Mouse (Mus musculus) olfactory bulb, adult 2 months (tissue): ENCODE measurements around the gene 2010300C02Rik. TPM values are rescaled to one million over a fixed set of nuclear protein-coding genes. Genes with fewer than 3 reads are reported as not detected.

Experiments used
- H3K27ac ChIP-seq: fragments of 200-500 bp; 2 replicates; pipeline ENCODE4 v1.5.1; 2012; ENCODE audit warnings: low read depth, low read length; ENCODE audit not compliant: insufficient read depth
- H3K4me1 ChIP-seq: fragments of 200-500 bp; 2 replicates; pipeline ENCODE4 v1.6.1; 2012; ENCODE audit warnings: low read length; ENCODE audit not compliant: control insufficient read depth, insufficient read depth
- H3K4me3 ChIP-seq: fragments of 200-500 bp; 2 replicates; pipeline ENCODE4 v1.5.1; 2012; ENCODE audit warnings: mild to moderate bottlenecking, low read depth, low read length, moderate library complexity; ENCODE audit not compliant: insufficient read depth
- CTCF ChIP-seq: fragments of 200-500 bp; IDR thresholded peaks from 2 replicates; pipeline ENCODE4 v1.5.1; 2012; ENCODE audit warnings: low read depth, mild to moderate bottlenecking, low read length, moderate library complexity; ENCODE audit not compliant: insufficient read depth
- POLR2A ChIP-seq: fragments of 200-500 bp; IDR thresholded peaks from 2 replicates; pipeline ENCODE4 v1.6.1; 2012; ENCODE audit warnings: mild to moderate bottlenecking, low read depth, low read length, moderate library complexity; ENCODE audit not compliant: insufficient read depth
- WGBS: fragments of 180-500 bp; shearing (Covaris S2); methylation state at CpG from one replicate; pipeline ENCODE4 v1.1.7; 2018; 5-methylcytosine and 5-hydroxymethylcytosine counted together
- polyA plus RNA-seq: library from polyadenylated mRNA; stranded (reverse); fragments of >200 nt; gene quantifications from 2 replicates; pipeline ENCODE4 v1.2.4, GENCODE M21; 2012; ENCODE audit warnings: low replicate concordance; ENCODE audit not compliant: missing spikeins, insufficient read depth, insufficient read length

Gene 2010300C02Rik
- polyA plus RNA-seq, 1 experiment = not detected

- TF ChIP-seq CTCF (no peak), POLR2A (no peak)
- WGBS = 36% methylated on average over 8 of the region's 8 CpGs
- peak overlapping the region; percentile 93 for H3K27ac ChIP-seq
Observed at GRCm38 (mm10) chr1:37698186-37698839, 21.6 kb downstream of the 2010300C02Rik start.

GRCm38 (mm10) chr1:37696918-37697317 lies 23.0 kb downstream of the 2010300C02Rik start:
- peak; percentile 27; the same call in 1 of the 2 replicates for TF ChIP-seq CTCF
- no peak for TF ChIP-seq POLR2A
- peak overlapping the region; percentile 88 for H3K27ac ChIP-seq
- WGBS = 10% methylated on average over 3 of the region's 3 CpGs
- no peak overlapping the region for H3K4me3 ChIP-seq
- peaks cover 61% of the 10 kb centered on the region for H3K4me1 ChIP-seq

More at GRCm38 (mm10) chr1:37698186-37698839, 21.6 kb downstream of the 2010300C02Rik start:
- H3K4me1 ChIP-seq = peaks cover 67% of the 10 kb centered on the region
- H3K4me3 ChIP-seq = no peak overlapping the region

GRCm38 (mm10) chr1:37695732-37696131 lies 24.2 kb downstream of the 2010300C02Rik start:
- TF ChIP-seq CTCF = no peak
- no peak for TF ChIP-seq POLR2A
- 85% methylated on average over 9 of the region's 9 CpGs for WGBS
- H3K4me3 ChIP-seq = no peak overlapping the region
- peaks cover 62% of the 10 kb centered on the region for H3K4me1 ChIP-seq
- H3K27ac ChIP-seq = peak overlapping the region; percentile 88

- Histone ChIP-seq H3K4me3 (no peak overlapping the region), H3K27ac (peak overlapping the region; percentile 59), H3K4me1 (peaks cover 54% of the 10 kb centered on the region)
- WGBS = 43% methylated on average over 8 of the region's 8 CpGs
- no peak for TF ChIP-seq POLR2A
- no peak for TF ChIP-seq CTCF
Observed at GRCm38 (mm10) chr1:37694417-37694816, 25.5 kb downstream of the 2010300C02Rik start.

- Histone ChIP-seq H3K4me1 (peaks cover 49% of the 10 kb centered on the region), H3K27ac (no peak overlapping the region), H3K4me3 (no peak overlapping the region)
- WGBS = 54% methylated on average over 8 of the region's 8 CpGs
- TF ChIP-seq CTCF = no peak
- no peak for TF ChIP-seq POLR2A
Observed at GRCm38 (mm10) chr1:37691179-37691578, 28.7 kb downstream of the 2010300C02Rik start.

GRCm38 (mm10) chr1:37690665-37691064 lies 29.2 kb downstream of the 2010300C02Rik start:
- 85% methylated on average over 5 of the region's 5 CpGs for WGBS
- no peak for TF ChIP-seq POLR2A
- no peak for TF ChIP-seq CTCF
- H3K4me3 ChIP-seq = no peak overlapping the region
- no peak overlapping the region for H3K27ac ChIP-seq
- H3K4me1 ChIP-seq = peaks cover 44% of the 10 kb centered on the region

GRCm38 (mm10) chr1:37689730-37690129 lies 30.2 kb downstream of the 2010300C02Rik start:
- no peak overlapping the region for H3K4me3 ChIP-seq
- H3K4me1 ChIP-seq = peaks cover 37% of the 10 kb centered on the region
- 60% methylated on average over 6 of the region's 6 CpGs for WGBS
- no peak overlapping the region for H3K27ac ChIP-seq
- TF ChIP-seq CTCF (no peak), POLR2A (no peak)

GRCm38 (mm10) chr1:37688351-37688750 lies 31.5 kb downstream of the 2010300C02Rik start:
- 57% methylated on average over 8 of the region's 8 CpGs for WGBS
- TF ChIP-seq CTCF (no peak), POLR2A (no peak)
- no peak overlapping the region for H3K4me3 ChIP-seq
- no peak overlapping the region for H3K27ac ChIP-seq
- H3K4me1 ChIP-seq = peaks cover 30% of the 10 kb centered on the region

GRCm38 (mm10) chr1:37687515-37687914 lies 32.4 kb downstream of the 2010300C02Rik start:
- peak overlapping the region; percentile 35 for H3K27ac ChIP-seq
- TF ChIP-seq POLR2A = no peak
- TF ChIP-seq CTCF = no peak
- H3K4me3 ChIP-seq = no peak overlapping the region
- WGBS = 38% methylated on average over 5 of the region's 5 CpGs
- H3K4me1 ChIP-seq = peaks cover 30% of the 10 kb centered on the region

- Histone ChIP-seq H3K4me3 (no peak overlapping the region), H3K4me1 (peaks cover 26% of the 10 kb centered on the region), H3K27ac (peak overlapping the region; percentile 35)
- TF ChIP-seq POLR2A (no peak), CTCF (no peak)
- 56% methylated on average over 15 of the region's 15 CpGs for WGBS
Observed at GRCm38 (mm10) chr1:37686953-37687441, 32.9 kb downstream of the 2010300C02Rik start.
